Mouse (Mus musculus) adipocyte (in vitro differentiated cells): Measurements from ENCODE around the gene Nlrp10.

Experiments
- DNase-seq: peaks from one replicate; pipeline ENCODE4 v3.0.0-alpha.2; 2016; ENCODE audit warnings: low spot score

Nlrp10 gene

GRCm38 (mm10) chr7:108929726-108930393 lies at the start of gene Nlrp10:
Gene Nlrp10, minus strand, starts transcription at chr7:108930178.
- DNase-seq, result no peak

GRCm38 (mm10) chr7:108972273-108972672 lies 42.3 kb upstream of the Nlrp10 start:
- DNase-seq, result no peak

- no peak for DNase-seq
These were observed 38.2 kb upstream of the Nlrp10 start for GRCm38 (mm10) chr7:108968201-108968600.

- DNase-seq, result peak; percentile 71
These were observed 36.9 kb upstream of the Nlrp10 start for GRCm38 (mm10) chr7:108966742-108967362.

- DNase-seq, result no peak
These were observed 36.0 kb upstream of the Nlrp10 start for GRCm38 (mm10) chr7:108965968-108966367.

GRCm38 (mm10) chr7:108957734-108958133 lies 27.8 kb upstream of the Nlrp10 start:
- DNase-seq, result no peak

- DNase-seq, result peak; percentile 10
These were observed 24.2 kb upstream of the Nlrp10 start for GRCm38 (mm10) chr7:108954185-108954584.

GRCm38 (mm10) chr7:108952801-108953200 lies 22.8 kb upstream of the Nlrp10 start:
- no peak for DNase-seq

GRCm38 (mm10) chr7:108950762-108951331 lies 20.9 kb upstream of the Nlrp10 start:
- DNase-seq, result no peak

GRCm38 (mm10) chr7:108950312-108950761 lies 20.4 kb upstream of the Nlrp10 start, which contains the start of gene Tub:
Gene Tub, plus strand, starts transcription at chr7:108950338.
- DNase-seq, result no peak

GRCm38 (mm10) chr7:108949301-108949700 lies 19.3 kb upstream of the Nlrp10 start:
- no peak for DNase-seq

- DNase-seq, result no peak
These were observed 18.6 kb upstream of the Nlrp10 start for GRCm38 (mm10) chr7:108948611-108949010.

- peak; percentile 60 for DNase-seq
These were observed 14.0 kb upstream of the Nlrp10 start for GRCm38 (mm10) chr7:108944002-108944401.

- no peak for DNase-seq
These were observed 11.5 kb upstream of the Nlrp10 start for GRCm38 (mm10) chr7:108941466-108941865.

GRCm38 (mm10) chr7:108936591-108936990 lies 6.6 kb upstream of the Nlrp10 start:
- DNase-seq, result no peak

GRCm38 (mm10) chr7:108935411-108935810 lies 5.4 kb upstream of the Nlrp10 start:
- DNase-seq, result no peak

GRCm38 (mm10) chr7:108934836-108935235 lies 4.9 kb upstream of the Nlrp10 start:
- DNase-seq, result peak; percentile 28

GRCm38 (mm10) chr7:108933794-108934731 lies 4.1 kb upstream of the Nlrp10 start, which contains the start of gene Eif3f:
Gene Eif3f, plus strand, starts transcription at chr7:108934417.
- DNase-seq, result peak; percentile 96

GRCm38 (mm10) chr7:108928280-108929188 lies 1.4 kb downstream of the Nlrp10 start:
- no peak for DNase-seq

GRCm38 (mm10) chr7:108927043-108927442 lies 2.9 kb downstream of the Nlrp10 start:
- DNase-seq, result no peak

GRCm38 (mm10) chr7:108903969-108904368 lies 26.0 kb downstream of the Nlrp10 start:
- no peak for DNase-seq
